Mouse (Mus musculus) frontal cortex, postnatal 14 days (tissue): ENCODE data around the gene Nxpe3.

Experiments
- DNase-seq, 2 experiments: peaks; one replicate each; pipeline ENCODE4 v3.0.0; 2022; ENCODE audit warnings: low spot score in 2 of 2

The Nxpe3 gene

DNA sequence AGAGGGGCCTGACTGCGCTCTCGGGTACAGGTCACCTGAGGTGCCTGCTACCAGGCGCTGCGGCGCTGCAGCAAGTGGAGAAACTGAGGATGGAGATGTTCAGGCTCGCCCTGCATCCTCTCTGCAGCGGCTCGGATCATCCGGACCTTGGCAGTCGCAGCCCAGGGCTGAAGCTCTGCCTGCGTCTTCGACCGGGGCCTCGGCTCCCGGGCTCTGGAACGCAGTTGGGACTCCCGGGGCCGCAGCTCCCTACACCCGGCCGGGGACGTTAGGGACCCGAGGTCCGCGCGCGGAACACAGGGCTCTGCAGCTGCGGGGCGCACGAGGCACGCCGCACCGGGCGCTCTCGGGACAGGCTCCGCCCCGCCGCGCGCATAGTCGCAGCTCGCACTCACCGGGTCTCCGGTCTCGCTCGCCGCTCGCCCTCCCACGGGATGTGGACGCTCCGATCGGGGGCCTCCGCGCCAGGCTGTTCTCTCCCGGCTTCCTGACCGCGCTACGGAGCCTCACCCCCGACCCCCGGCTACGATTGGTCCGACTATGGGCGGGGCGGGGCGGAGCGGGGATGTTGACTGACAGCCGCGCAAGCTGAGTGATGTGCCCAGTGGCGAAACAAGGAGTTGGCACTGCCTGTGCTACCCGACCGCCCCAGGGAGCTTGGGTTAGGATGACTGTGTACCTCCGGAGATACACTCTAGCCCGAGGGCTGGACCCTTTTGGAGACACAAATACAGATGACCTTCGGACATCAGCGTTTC is at the start of gene Nxpe3:
TSS of gene Nxpe3 (minus strand) at position 393 of the 758 bp plus-strand sequence.
- peak; percentile 82 to 89 for DNase-seq

- DNase-seq, result no peak
These were observed 45.7 kb upstream of the Nxpe3 start for GRCm38 (mm10) chr16:55940781-55941180.

- no peak for DNase-seq
These were observed 44.6 kb upstream of the Nxpe3 start for GRCm38 (mm10) chr16:55939703-55940102.

DNA sequence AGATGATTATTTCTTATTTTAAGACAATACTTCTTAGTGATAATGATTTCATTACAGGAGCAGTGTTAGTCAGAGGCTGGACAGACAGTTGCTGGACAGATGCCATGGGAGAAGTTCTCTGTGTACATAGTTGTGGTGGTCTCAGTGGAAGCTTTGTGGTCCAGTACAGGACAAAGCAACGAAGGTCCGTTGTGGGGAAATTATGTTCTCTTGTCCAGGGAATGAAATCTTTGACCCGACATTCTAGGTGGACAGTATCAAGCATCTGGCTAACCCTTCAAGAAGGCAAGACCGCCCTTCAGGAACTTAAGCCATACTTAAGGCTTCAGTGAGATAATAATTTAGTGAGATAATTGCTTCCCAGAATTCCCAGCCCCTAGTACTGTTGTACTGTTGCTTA is 43.7 kb upstream of the Nxpe3 start:
- DNase-seq, result no peak

DNA sequence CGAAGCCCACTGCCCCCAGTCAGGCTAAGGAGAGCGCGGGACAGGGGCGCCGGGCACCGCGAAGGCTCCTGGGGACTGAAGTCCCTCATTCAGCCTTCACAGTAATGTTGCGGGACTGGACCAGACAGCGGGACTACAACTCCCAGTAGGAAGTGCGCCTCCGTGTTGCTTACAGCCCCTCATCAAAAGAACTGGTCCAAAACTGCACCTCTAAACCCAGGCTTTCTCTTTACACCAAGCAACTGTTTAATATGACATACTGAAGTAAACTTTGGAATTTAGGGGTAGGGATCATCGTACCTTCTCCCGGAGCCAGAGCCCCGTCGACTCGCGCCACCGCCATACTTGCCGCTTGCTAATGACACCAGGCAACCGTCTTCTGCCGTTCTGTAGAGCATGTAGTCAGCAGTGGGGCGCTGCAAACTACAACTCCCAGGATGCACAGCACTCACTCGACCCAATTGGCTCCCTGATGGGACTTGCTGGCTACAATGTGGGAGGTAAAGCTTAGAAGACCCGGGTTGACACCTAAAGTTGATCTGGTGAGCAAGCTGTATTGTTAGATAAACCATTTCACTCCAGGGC is 39.5 kb upstream of the Nxpe3 start, which contains the start of gene Cep97:
TSS of gene Cep97 (minus strand) at position 403 of the 585 bp plus-strand sequence.
- peak; percentile 88 to 89 for DNase-seq

DNA sequence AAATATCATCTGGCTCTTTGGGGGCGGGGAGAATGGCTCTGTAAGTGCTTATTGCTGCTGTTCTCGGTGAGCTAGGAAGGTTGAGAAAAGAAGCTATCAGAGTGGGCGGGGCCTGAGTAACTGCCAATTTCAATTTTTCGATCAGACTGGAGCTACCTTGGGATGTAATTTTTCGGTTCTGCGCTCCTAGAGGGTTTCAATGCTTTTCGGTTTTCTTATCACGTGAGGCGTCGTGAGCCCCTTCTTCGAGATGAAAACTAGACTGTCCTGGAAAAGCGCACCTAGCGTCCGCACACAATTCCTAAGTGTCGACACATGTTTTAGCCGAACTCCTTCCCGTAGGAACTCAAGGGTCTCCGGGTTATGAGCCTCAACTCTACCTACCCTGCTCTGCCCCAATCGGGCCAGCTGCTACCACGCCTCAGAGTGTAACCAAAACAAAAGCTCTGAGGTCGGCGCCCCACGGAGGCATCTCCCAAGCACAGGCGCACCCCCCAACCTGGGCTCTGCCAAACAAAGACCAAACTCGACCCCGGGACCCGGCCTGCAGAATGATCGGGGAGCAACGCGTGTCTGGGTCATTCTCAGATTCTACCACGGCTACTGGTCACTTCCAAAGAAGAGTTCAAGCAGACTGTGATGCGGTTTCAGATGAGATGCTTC is 38.7 kb upstream of the Nxpe3 start:
- DNase-seq, result peak in 1 of 2 experiments; percentile 16

DNA sequence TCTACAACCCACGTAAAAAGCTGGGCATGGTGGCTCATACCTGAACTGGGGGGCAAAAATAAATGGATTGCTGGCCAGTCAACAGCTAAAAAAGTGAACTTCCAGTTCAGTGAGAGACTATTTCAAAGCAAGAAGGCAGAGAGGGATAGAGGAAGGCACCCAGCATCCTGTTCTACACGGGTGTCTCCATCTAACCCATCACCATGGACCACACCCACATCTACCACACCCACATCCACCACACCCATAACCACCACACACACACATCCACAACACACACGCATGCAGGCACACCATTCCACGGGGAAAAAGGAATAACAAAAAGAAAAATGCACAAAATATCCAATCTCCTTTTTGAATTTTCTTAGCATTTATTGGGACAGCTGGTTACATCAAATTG is 28.9 kb upstream of the Nxpe3 start:
- no peak for DNase-seq

DNA sequence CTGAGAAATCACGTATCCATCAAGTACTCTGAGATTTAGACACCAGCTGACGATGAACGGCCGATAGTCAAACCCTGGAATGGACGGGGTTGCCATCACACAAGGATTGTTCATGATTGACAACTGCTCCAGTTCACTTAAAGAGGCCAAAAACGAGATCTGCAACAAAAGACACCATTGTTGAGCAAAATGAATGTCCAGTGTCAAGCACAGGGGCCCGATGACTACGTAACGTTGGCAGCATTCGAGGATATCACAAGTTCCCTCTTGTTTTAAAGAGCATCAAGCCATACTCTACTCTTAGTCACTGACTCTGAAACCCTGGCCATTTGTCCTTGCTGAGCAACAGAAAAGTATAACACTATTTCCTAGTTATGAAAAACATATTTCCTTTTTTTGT is 27.0 kb upstream of the Nxpe3 start:
- no peak for DNase-seq

DNA sequence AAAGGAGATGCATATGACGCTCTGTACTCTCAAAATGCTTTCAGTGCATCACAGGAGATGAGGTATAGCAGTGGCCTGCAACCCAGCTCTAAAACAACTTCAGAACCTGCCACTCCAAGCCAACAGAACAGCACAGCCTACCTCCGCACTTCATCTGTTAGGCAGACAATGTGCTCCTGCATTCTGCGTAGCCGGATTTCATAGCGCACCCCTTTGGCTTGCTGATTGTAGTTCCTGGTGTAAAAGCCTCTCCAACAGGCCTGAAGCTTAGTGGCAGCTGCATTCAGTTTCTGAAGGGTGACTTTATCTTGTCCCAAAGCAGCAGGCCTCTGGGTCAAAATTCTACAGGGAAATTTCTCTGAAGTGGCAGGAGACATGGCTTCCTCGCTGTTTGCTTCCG is 19.6 kb upstream of the Nxpe3 start:
- DNase-seq, result no peak

GRCm38 (mm10) chr16:55910208-55910793 is 15.2 kb upstream of the Nxpe3 start:
- DNase-seq, result no peak

DNA sequence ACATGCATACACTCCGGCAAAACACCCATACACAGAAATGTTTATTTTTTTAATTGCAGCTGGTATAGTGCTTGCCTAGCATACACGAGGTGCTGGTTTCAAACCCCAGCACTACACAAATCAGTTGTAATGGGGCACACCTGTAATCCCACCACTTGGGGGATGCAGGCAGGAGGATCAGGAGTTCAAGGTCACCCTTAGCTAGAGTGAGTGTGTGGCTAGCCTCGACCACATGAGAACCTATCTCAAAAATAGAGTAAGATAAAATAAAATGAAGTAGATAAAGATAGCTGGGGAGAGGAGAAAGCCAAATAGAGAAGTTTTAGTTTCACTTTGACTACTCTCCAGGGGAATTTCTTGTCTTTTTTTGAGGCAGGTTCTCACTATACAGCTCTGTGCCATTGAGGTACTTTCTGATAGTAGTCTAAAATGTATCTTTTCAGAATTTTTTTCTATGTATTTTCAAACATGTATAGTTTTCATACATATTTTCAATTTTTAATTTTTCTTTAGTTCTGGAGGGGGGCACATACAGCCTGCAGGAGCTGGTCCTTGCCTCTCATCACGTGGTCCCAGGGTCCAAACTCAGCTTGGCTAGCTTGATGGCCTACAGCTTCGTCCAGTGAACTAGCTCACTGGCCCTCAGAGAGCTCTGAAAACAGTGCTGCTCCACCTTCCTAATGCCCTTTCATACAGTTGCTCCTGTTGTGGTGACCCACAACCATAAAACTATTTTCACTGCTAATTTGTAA is 12.0 kb upstream of the Nxpe3 start:
- no peak for DNase-seq

- DNase-seq, result no peak
These were observed 10.3 kb upstream of the Nxpe3 start for GRCm38 (mm10) chr16:55905370-55905769.

DNA sequence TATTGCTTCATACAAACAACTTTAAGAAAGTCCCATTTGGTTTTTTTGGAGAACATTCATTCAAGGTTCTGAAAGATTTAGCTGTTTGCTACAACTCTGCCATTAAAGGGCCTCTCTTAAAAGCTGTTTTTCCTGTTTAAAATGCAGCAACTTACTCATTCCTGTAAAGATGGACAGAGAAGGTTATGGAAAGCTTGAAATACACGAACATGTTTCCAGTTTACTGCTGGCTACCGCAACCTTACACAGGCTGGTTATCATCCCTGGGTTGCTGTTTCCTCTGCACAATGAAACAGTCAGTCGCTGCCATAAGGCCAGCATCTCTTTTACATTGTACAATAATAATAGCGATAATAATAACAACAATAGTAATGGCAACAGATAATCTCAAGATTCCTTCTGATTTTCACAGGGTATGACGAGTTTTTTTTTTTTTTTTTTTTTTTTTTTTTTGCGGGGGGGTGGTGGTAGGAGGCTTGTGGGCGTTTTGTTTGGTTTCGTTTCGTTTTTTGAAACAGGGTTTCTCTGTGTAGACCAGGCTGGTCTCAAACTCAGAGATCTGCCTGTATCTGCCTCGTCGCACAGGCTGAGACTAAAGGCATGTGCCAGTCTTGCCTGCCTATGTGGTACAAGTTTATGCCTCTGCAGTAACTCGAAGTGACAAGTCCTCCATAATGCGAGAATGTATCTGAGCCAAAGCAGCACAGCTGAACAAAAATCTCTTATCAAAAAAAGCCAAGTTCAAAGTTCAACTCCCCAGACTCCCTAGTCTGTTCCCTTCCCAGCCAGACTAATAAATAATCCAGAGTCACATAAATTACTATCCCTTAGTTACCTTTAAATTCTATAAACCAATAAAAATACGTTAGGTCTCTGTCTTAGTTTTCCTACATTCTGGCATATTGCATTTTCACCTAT is 7.0 kb upstream of the Nxpe3 start:
- no peak for DNase-seq

DNA sequence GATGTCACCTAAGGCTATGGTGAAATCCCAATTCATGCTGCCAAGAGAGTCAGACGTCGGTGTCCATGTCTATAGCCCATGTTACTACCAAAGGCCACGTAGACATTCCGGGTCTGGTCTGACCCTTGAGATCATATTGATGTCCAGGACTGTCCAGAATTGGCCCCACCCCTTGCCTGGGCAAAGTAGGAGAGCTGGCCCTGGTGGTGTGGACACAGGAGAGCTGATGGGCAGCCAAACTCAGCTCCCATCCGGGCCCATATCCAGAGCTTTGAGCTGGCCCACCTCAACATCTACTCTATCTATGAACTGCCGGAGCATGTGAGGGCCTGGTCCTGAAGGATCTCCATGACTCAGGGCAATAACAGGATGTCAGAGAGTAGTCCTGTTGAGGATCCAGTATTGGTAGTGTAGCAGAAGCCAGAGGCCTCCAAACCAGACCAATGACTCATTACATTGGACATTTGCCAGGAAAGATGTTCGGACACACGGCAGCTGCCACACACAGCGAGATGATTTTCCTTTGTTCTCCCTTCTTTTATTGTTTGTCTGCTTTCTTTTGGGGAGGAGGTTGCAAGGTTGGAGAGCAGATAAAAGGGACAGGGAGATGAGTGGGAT is 3.4 kb upstream of the Nxpe3 start:
- DNase-seq, result no peak

GRCm38 (mm10) chr16:55895651-55896095 is 588 bp upstream of the Nxpe3 start:
- no peak for DNase-seq

DNA sequence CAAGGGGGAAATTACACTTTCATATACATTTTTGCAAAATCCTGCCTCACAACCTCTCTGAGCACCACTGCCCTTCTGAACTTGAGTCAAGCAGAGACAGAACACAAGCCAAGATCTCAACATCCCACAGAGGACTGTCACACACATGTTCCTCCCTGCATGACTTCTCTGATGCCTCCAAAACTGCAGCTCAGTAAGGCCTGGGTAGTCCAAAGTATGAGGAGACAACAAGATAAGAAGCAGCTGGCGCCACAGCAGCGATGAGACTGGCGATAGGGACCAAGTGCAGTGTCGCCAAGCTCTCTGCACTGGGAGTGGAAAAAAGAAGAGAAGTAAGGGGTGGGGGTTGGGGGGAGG is 571 bp downstream of the Nxpe3 start:
- DNase-seq, result no peak

DNA sequence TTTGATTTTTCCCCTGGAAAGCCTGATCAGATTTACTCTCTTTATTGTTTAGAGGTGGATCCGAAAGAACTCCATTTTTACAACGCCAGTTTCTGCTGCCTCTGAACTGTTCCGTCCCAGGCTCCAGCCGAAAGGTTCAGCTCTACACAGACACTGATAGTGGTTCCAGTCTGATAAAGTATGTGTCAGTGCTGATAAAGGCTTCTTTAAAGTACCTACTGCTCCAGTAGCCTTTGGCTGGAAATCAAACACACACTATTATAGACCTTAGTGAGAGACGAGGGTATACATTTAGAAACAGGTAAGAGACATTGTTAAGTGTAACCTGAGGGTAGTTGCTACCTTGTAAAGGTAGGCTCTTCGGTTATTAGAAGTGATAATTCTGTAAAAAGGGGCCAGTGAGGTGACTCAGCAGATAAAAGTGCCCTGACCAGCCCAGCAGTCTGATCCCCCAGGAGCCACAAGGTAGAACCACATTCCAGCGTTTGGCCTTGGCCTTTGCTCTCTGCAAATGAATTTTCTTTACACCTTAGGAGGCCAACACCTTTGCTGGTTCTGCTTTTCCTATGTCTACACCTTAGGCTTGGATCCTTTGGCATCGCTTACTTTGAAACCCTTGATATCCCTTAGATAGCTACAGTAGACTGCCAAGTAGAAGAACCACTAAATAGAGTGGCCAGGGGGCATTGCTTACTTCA is 1.5 kb downstream of the Nxpe3 start:
- DNase-seq, result no peak

DNA sequence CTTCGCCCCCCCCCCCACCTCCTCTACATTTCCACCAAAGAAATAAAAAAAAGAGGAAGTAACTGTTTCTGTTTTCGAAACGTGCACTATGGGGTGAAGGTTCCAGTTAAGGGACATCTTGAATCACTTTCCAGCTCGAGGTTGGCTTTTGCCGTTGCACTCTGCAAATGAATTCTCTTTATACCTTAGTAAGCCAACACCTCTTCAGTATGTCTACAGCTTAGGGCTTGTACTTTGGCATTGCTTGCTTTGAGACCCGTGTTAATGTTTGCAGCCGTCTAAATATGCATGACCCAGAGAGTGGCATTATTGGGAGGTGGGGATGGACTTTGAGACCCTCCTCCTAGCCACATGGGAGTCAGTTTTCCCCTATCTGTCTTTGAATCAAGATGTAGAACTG is 2.6 kb downstream of the Nxpe3 start:
- DNase-seq, result no peak

- DNase-seq, result no peak
These were observed 3.7 kb downstream of the Nxpe3 start for GRCm38 (mm10) chr16:55891346-55891745.
